Comparison of ENCODE assay signal across 11 mouse cellular contexts in genomic region chr14:73632648-73633263, GRCm38 (mm10). TPM values are rescaled to one million over a fixed set of nuclear protein-coding genes. Genes with fewer than 3 reads are reported as not detected.
DNase-seq lines count a peak whose midpoint lies in the region; ATAC-seq and TF ChIP-seq lines count a peak whose summit lies in the region.
"Had no signal": no experiment of that assay in that cellular context is flagged by ENCODE, and none has a peak within 500 bp of the region (broad histone marks: within the 10 kb centered on the region; RNA-seq: fewer than 3 reads in every experiment).

No protein-coding gene starts in this region.

- no peaks in the 10 kb centered on the region for H3K4me1 ChIP-seq in heart, embryonic 11.5 days (ENCODE audit: control insufficient read depth, insufficient read depth, low read length)
- H3K4me1 ChIP-seq in hindbrain, embryonic 14.5 days (replicated peaks; ENCODE audit: control insufficient read depth, insufficient read depth, low read length), result no peaks in the 10 kb centered on the region
- H3K4me1 ChIP-seq in midbrain, postnatal 0 days (ENCODE audit: insufficient read depth, low read length), result no peaks in the 10 kb centered on the region
- H3K4me1 ChIP-seq: embryonic facial prominence, embryonic 13.5 days; liver, embryonic 15.5 days had no signal

- no peak overlapping the region for H3K4me2 ChIP-seq in heart, embryonic 11.5 days
- H3K4me2 ChIP-seq in hindbrain, embryonic 14.5 days (replicated peaks), result no peak overlapping the region
- H3K4me2 ChIP-seq in midbrain, postnatal 0 days (ENCODE audit: low read depth, low read length, poor library complexity, severe bottlenecking), result no peak overlapping the region
- H3K4me2 ChIP-seq: embryonic facial prominence, embryonic 13.5 days; liver, embryonic 15.5 days had no signal

- no peaks in the 10 kb centered on the region for H3K27me3 ChIP-seq in heart, embryonic 11.5 days (ENCODE audit: control insufficient read depth, insufficient read depth, low read length)
- no peaks in the 10 kb centered on the region for H3K27me3 ChIP-seq in hindbrain, embryonic 14.5 days (ENCODE audit: control insufficient read depth, insufficient read depth, low read length)
- H3K27me3 ChIP-seq in midbrain, postnatal 0 days (ENCODE audit: insufficient read depth, low read length), result no peaks in the 10 kb centered on the region
- H3K27me3 ChIP-seq: embryonic facial prominence, embryonic 13.5 days; liver, embryonic 15.5 days had no signal

- no peak overlapping the region for H3K4me3 ChIP-seq in heart, embryonic 11.5 days (ENCODE audit: low read depth, low read length)
- H3K4me3 ChIP-seq in hindbrain, embryonic 14.5 days (replicated peaks; ENCODE audit: low read length), result no peak overlapping the region
- no peak overlapping the region for H3K4me3 ChIP-seq in midbrain, postnatal 0 days (ENCODE audit: low read depth, low read length)
- H3K4me3 ChIP-seq: embryonic facial prominence, embryonic 13.5 days; liver, embryonic 15.5 days had no signal

- no peak for ATAC-seq in heart, embryonic 11.5 days (replicated peaks; ENCODE audit: insufficient number of reproducible peaks, low FRiP score, low TSS enrichment)
- ATAC-seq in hindbrain, embryonic 14.5 days (ENCODE audit: low FRiP score), result peak; percentile 90
- peak; percentile 65; the same call in 1 of the 2 replicates for ATAC-seq in midbrain, postnatal 0 days (ENCODE audit: low FRiP score)

- WGBS in heart, embryonic 11.5 days (ENCODE audit: insufficient replicate concordance), result 72% methylated on average over 9 of the region's 9 CpGs
- 43% methylated on average over 9 of the region's 9 CpGs for WGBS in hindbrain, embryonic 14.5 days
- WGBS in midbrain, postnatal 0 days, result 36% methylated on average over 9 of the region's 9 CpGs

- H3K36me3 ChIP-seq in heart, embryonic 11.5 days (ENCODE audit: control insufficient read depth, insufficient read depth, low read length), result no peaks in the 10 kb centered on the region
- no peaks in the 10 kb centered on the region for H3K36me3 ChIP-seq in hindbrain, embryonic 14.5 days (replicated peaks; ENCODE audit: control insufficient read depth, insufficient read depth)
- H3K36me3 ChIP-seq in midbrain, postnatal 0 days (ENCODE audit: insufficient read depth, low read length), result no peaks in the 10 kb centered on the region
- H3K36me3 ChIP-seq: embryonic facial prominence, embryonic 13.5 days; liver, embryonic 15.5 days had no signal

- no peaks in the 10 kb centered on the region for H3K9me3 ChIP-seq in heart, embryonic 11.5 days (replicated peaks; ENCODE audit: control insufficient read depth, low read length)
- 0 out of 2 replicates have a peak, but pooled peaks cover 5% of the 10 kb centered on the region for H3K9me3 ChIP-seq in hindbrain, embryonic 14.5 days (ENCODE audit: control insufficient read depth, low read length)
- no peaks in the 10 kb centered on the region for H3K9me3 ChIP-seq in midbrain, postnatal 0 days (ENCODE audit: low read length)
- H3K9me3 ChIP-seq: embryonic facial prominence, embryonic 13.5 days; liver, embryonic 15.5 days had no signal

- DNase-seq in heart, adult 18-20 months, result peak; percentile 83 to 86
- peak; percentile 68 for DNase-seq in adipocyte (ENCODE audit: low spot score)
- peak; percentile 85 to 91 for DNase-seq in cerebellum, postnatal 10 days
- DNase-seq in hindbrain, embryonic 14.5 days (ENCODE audit: low spot score), result peak; percentile 63
- peak; percentile 86 for DNase-seq in midbrain, postnatal 0 days (ENCODE audit: low spot score)
- no peak for DNase-seq in spleen, postnatal 4 days (ENCODE audit: low spot score in 2 of 2)
- DNase-seq in gastrocnemius, postnatal 25 days, result no peak

- TF ChIP-seq CTCF in midbrain, postnatal 0 days (IDR thresholded peaks at IDR 0.05), result no peak

- H3K27ac ChIP-seq in heart, embryonic 11.5 days (ENCODE audit: low read depth, low read length), result no peak overlapping the region
- H3K27ac ChIP-seq in hindbrain, embryonic 14.5 days, result no peak overlapping the region
- H3K27ac ChIP-seq in midbrain, postnatal 0 days (ENCODE audit: low read depth, low read length), result no peak overlapping the region
- H3K27ac ChIP-seq: embryonic facial prominence, embryonic 13.5 days; liver, embryonic 15.5 days had no signal

- no peak overlapping the region for H3K9ac ChIP-seq in heart, embryonic 11.5 days (ENCODE audit: low read depth, low read length)
- H3K9ac ChIP-seq in hindbrain, embryonic 14.5 days, result no peak overlapping the region
- H3K9ac ChIP-seq in midbrain, postnatal 0 days (replicated peaks; ENCODE audit: low read length, poor library complexity, severe bottlenecking), result no peak overlapping the region
- H3K9ac ChIP-seq: embryonic facial prominence, embryonic 13.5 days; liver, embryonic 15.5 days had no signal

RNA-seq across cellular contexts. Expression of gene Gm21750, which starts 28.3 kb away (rescaled TPM):
- total RNA-seq in heart, adult 18-20 months (2021), result not detected
- polyA plus RNA-seq in heart, embryonic 11.5 days (2014; fragmentation: Nextera tagmentation; extraction: Ambion mirVana), result not detected in 2 replicates
- not detected in 2 replicates for polyA plus RNA-seq in hindbrain, embryonic 14.5 days (2014; fragmentation: Nextera tagmentation; extraction: Ambion mirVana)
- total RNA-seq in midbrain, postnatal 0 days (2014; rRNA removed), result not detected in 2 replicates
- not detected in 2 replicates for polyA plus RNA-seq in midbrain, postnatal 0 days (2015; fragmentation: Nextera tagmentation; extraction: Ambion mirVana)
- not detected for total RNA-seq in gastrocnemius, postnatal 25 days (2021)
- polyA plus RNA-seq: embryonic facial prominence, embryonic 13.5 days; liver, embryonic 15.5 days; small intestine, adult 2 months had no signal

Comparison
In these comparisons a context has a peak if more than half of its experiments do, and no peak if none do; other contexts are left out.
1. DNase-seq: peak in heart, adult 18-20 months (2 of 2), adipocyte (single experiment), cerebellum, postnatal 10 days (2 of 2), hindbrain, embryonic 14.5 days (single experiment) and midbrain, postnatal 0 days (single experiment); none in spleen, postnatal 4 days (0 of 2) and gastrocnemius, postnatal 25 days (single experiment).